Mouse (Mus musculus) urinary bladder, postnatal 36 days (tissue): ENCODE results near the gene E130114P18Rik.
A peak's percentile ranks its signal among the peaks of the same experiment; 100 is the strongest.

Experiments
- DNase-seq, 2 experiments: peaks; one replicate each; pipeline ENCODE4 v3.0.0; 2022; ENCODE audit warnings: low spot score in 2 of 2, mixed read lengths in 1 of 2

E130114P18Rik gene

GRCm38 (mm10) chr4:97608134-97608533 lies 169.7 kb downstream of the E130114P18Rik start:
- no peak for DNase-seq

GRCm38 (mm10) chr4:97607169-97607568 lies 170.7 kb downstream of the E130114P18Rik start:
- DNase-seq = no peak

- DNase-seq = no peak
Observed at GRCm38 (mm10) chr4:97606524-97606923, 171.4 kb downstream of the E130114P18Rik start.

GRCm38 (mm10) chr4:97602579-97602978 lies 175.3 kb downstream of the E130114P18Rik start:
- no peak for DNase-seq

GRCm38 (mm10) chr4:97600875-97601835 lies 176.7 kb downstream of the E130114P18Rik start:
- DNase-seq = no peak

GRCm38 (mm10) chr4:97597443-97597842 lies 180.4 kb downstream of the E130114P18Rik start:
- no peak for DNase-seq

GRCm38 (mm10) chr4:97596348-97596747 lies 181.5 kb downstream of the E130114P18Rik start:
- no peak for DNase-seq

GRCm38 (mm10) chr4:97593869-97594268 lies 184.0 kb downstream of the E130114P18Rik start:
- no peak for DNase-seq

GRCm38 (mm10) chr4:97589790-97590189 lies 188.1 kb downstream of the E130114P18Rik start:
- no peak for DNase-seq

- DNase-seq = no peak
Observed at GRCm38 (mm10) chr4:97587412-97588010, 190.4 kb downstream of the E130114P18Rik start.

GRCm38 (mm10) chr4:97585170-97585569 lies 192.7 kb downstream of the E130114P18Rik start:
- DNase-seq = no peak

GRCm38 (mm10) chr4:97584445-97585130 lies 193.3 kb downstream of the E130114P18Rik start:
- DNase-seq = no peak

- DNase-seq = no peak
Observed at GRCm38 (mm10) chr4:97582796-97583430, 195.0 kb downstream of the E130114P18Rik start.

- DNase-seq = no peak
Observed at GRCm38 (mm10) chr4:97582064-97582415, 195.8 kb downstream of the E130114P18Rik start.

- DNase-seq = no peak
Observed at GRCm38 (mm10) chr4:97581314-97582063, 196.4 kb downstream of the E130114P18Rik start.

- no peak for DNase-seq
Observed at GRCm38 (mm10) chr4:97580906-97581305, 197.0 kb downstream of the E130114P18Rik start.

GRCm38 (mm10) chr4:97578571-97579165 lies 199.2 kb downstream of the E130114P18Rik start:
- no peak for DNase-seq

GRCm38 (mm10) chr4:97577431-97577830 lies 200.4 kb downstream of the E130114P18Rik start:
- DNase-seq = no peak

- no peak for DNase-seq
Observed at GRCm38 (mm10) chr4:97575447-97575846, 202.4 kb downstream of the E130114P18Rik start.

- no peak for DNase-seq
Observed at GRCm38 (mm10) chr4:97569320-97569719, 208.6 kb downstream of the E130114P18Rik start.

- peak; percentile 3 to 12 for DNase-seq
Observed at GRCm38 (mm10) chr4:97564656-97565055, 213.2 kb downstream of the E130114P18Rik start.
